Comparison of ENCODE assay signal across 8 mouse cellular contexts in the genomic region with DNA sequence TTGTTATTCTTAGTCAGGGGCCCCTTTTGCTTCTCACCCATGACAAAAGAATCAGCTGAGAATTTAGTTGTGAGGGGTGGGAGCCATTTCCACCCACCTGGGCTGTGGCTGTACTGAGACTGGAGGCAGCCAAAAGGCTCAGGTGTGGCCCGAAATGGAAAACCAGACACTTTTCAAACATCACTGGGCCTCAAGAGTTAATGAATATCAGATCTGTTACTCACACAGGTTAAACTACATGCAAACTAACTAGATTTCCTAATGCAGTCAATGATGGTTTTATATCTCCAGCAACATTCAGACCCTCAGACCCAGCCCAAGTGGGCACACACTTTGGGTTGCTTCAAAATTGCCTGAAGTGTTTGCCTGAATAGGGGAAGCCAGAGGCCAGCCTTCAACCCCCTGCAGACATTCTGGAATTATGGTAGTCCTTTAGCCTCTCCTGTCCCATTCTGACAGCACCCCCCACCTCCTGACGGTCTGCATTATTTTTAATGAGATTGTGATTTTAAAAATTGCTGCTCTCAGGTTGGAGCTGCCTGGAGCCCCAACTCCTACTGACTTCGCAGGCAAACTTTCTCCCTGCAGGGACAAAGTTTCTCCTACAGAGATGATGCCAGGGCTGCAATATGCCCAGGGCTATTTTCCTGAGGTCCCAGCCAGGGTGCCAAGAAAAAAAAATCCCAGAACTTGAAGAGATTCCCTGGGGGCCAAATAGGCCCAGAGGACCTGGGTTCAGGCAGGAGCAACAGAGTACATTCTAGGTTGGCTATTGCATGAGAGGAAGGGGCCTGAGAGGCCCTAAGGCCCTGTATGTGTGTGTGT. TPM values are rescaled to one million over a fixed set of nuclear protein-coding genes. Genes with fewer than 3 reads are reported as not detected.
DNase-seq lines count a peak whose midpoint lies in the region; ATAC-seq lines count a peak whose summit lies in the region.

No protein-coding gene starts in this region.

- peak overlapping the region; percentile 99 for H3K9ac ChIP-seq in hindbrain, embryonic 13.5 days
- H3K9ac ChIP-seq in liver, embryonic 16.5 days (ENCODE audit: low read depth, low read length) = no peak overlapping the region

- H3K9me3 ChIP-seq in hindbrain, embryonic 13.5 days = no peaks in the 10 kb centered on the region
- H3K9me3 ChIP-seq in liver, embryonic 16.5 days (replicated peaks; ENCODE audit: control insufficient read depth, low read length) = no peaks in the 10 kb centered on the region

- H3K36me3 ChIP-seq in hindbrain, embryonic 13.5 days = 0 out of 2 replicates have a peak, but pooled peaks cover 17% of the 10 kb centered on the region
- no peaks in the 10 kb centered on the region for H3K36me3 ChIP-seq in liver, embryonic 16.5 days (ENCODE audit: control insufficient read depth, insufficient read depth)

- H3K4me2 ChIP-seq in hindbrain, embryonic 13.5 days = peak overlapping the region; percentile 83
- peak overlapping the region; percentile 29 for H3K4me2 ChIP-seq in liver, embryonic 16.5 days (ENCODE audit: low read depth, low read length)

- ATAC-seq in hindbrain, embryonic 13.5 days (ENCODE audit: low FRiP score) = no peak
- no peak for ATAC-seq in liver, embryonic 16.5 days (ENCODE audit: low read depth)
- no peak for ATAC-seq in megakaryocyte progenitor cell, adult 5-6 weeks (replicated peaks; ENCODE audit: poor library complexity)

- peaks cover 37% of the 10 kb centered on the region for H3K4me1 ChIP-seq in hindbrain, embryonic 13.5 days (replicated peaks)
- no peaks in the 10 kb centered on the region; the same call in 1 of the 2 replicates for H3K4me1 ChIP-seq in liver, embryonic 16.5 days (ENCODE audit: control insufficient read depth, low read depth, low read length)

- H3K27ac ChIP-seq in hindbrain, embryonic 13.5 days = peak overlapping the region; percentile 100
- no peak overlapping the region for H3K27ac ChIP-seq in liver, embryonic 16.5 days (ENCODE audit: low read length)

- WGBS in hindbrain, embryonic 13.5 days = 14% methylated on average over 3 of the region's 3 CpGs
- WGBS in liver, embryonic 16.5 days (ENCODE audit: insufficient replicate concordance) = 45% methylated on average over 3 of the region's 3 CpGs

- peak; percentile 39 for DNase-seq in embryo, embryonic 10.5 days (ENCODE audit: low spot score)
- no peak for DNase-seq in embryo, embryonic 10 days (ENCODE audit: low spot score)
- peak; percentile 62 for DNase-seq in NIH3T3 (ENCODE audit: low read depth)
- no peak for DNase-seq in frontal cortex, postnatal 25 days (ENCODE audit: low spot score in 2 of 2)
- no peak for DNase-seq in c-Kit-positive CD71-positive TER-119-positive erythroid progenitor cells, embryonic 14.5 days (ENCODE audit: low spot score)

- H3K27me3 ChIP-seq in hindbrain, embryonic 13.5 days = peaks cover 8% of the 10 kb centered on the region; the same call in 1 of the 2 replicates
- H3K27me3 ChIP-seq in liver, embryonic 16.5 days (ENCODE audit: control insufficient read depth, insufficient read depth, low read depth, low read length) = peaks cover 47% of the 10 kb centered on the region

- H3K4me3 ChIP-seq in hindbrain, embryonic 13.5 days = peak overlapping the region; percentile 94
- peak overlapping the region; percentile 24 for H3K4me3 ChIP-seq in liver, embryonic 16.5 days (ENCODE audit: low read depth, low read length)

RNA-seq across cellular contexts. Expression of a gene that starts 9.6 kb away (rescaled TPM):
- polyA plus RNA-seq in hindbrain, embryonic 13.5 days (2015; fragmentation: Nextera tagmentation; extraction: Ambion mirVana) = 118 and 134 TPM in 2 replicates
- polyA plus RNA-seq in liver, embryonic 16.5 days (2015; fragmentation: Nextera tagmentation; extraction: Ambion mirVana) = 6.2 and 6.7 TPM in 2 replicates
- not detected in 2 replicates for total RNA-seq in megakaryocyte progenitor cell, adult 5-6 weeks (2015)
- total RNA-seq in megakaryocyte progenitor cell, adult 5-6 weeks (2017) = not detected in 2 replicates

Comparison
In these comparisons a context has a peak if more than half of its experiments do, and no peak if none do; other contexts are left out.
1. DNase-seq: peak in embryo, embryonic 10.5 days (single experiment) and NIH3T3 (single experiment); none in embryo, embryonic 10 days (single experiment), frontal cortex, postnatal 25 days (0 of 2) and c-Kit-positive CD71-positive TER-119-positive erythroid progenitor cells, embryonic 14.5 days (single experiment).
2. RNA of a gene that starts 9.6 kb away (polyA plus RNA-seq): 118 to 134 TPM in hindbrain, embryonic 13.5 days; 6.2 to 6.7 TPM in liver, embryonic 16.5 days; every median in the first group is over 10 times any median in the second.